Mouse (Mus musculus): ENCODE measurements around the gene Gucd1.
"Not testable (repeated sequence)": the region's sequence is repeated elsewhere in the genome, so short reads cannot be mapped to it uniquely, and the experiment has no call there.

Gucd1 gene

DNA sequence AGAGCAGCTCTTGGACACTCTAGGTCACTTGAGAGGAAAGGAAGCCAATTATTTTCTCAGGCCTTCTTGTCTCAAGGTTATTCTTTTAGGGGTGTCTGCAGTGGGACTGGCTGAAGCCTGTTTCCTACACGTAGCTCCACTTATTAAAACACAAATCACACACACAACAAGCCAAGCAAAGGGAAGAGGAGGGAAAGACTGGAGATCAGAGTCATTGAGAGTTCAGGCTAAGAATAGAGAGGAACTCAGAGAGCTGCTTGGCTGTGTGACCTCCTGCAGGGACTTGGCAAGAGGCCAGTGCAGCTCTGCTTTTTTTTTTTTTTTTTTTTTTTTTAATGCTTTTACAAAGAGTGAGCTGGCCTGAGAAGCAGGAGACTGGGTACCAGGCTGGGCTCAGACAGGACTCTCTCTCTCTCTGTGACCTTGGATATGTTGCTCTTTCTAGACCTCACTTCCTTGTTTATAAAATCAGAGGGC is 153.5 kb downstream of the Gucd1 start:
- in situ Hi-C loops (cut with MboI; ENCODE audit: low pct_unique_long_range_greater_than_20kb in 1 of 2, low sequenced_read_pairs in 2 of 2, unreplicated experiment in 1 of 2) = not testable (repeated sequence)

DNA sequence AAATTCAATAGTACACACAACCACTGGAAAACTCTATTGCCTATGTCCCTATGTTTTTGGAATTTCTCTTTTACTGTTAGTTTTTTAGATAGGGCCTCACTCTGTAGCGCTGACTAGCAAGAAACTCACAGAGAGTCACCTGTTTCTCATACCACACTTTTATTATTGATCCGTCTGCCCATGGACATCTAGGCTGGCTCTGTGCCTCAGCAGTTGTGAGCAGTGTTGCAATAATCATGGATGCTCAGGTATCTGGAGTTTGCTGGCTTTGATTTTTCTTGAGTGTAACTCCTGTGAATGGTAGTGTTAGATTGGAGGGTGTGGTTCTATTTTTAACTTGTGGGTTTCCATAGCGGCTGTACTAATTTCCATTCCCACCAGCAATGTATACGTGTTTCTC is 162.4 kb downstream of the Gucd1 start:
- in situ Hi-C loops (cut with MboI; ENCODE audit: low pct_unique_long_range_greater_than_20kb in 1 of 2, low sequenced_read_pairs in 2 of 2, unreplicated experiment in 1 of 2) = no loop called here

DNA sequence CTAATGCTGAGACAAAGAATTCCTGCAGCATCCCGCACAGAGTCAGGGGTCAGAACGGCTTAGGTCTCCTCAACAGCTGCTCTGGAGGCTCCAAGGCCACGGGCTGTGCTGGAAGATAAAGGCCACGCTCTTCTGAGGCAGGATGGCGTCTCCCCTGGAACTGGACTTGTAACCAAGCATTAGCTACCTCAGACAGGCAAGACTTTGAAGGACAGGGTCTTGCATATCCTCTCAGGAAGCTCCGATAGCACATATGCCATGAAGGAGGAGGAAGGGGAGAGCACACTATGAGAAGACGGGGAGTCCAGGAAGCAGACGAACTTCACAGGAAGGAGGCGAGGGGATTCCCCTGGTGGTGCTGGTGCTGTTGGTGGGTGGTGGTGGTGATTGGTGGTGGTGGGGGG is 163.9 kb downstream of the Gucd1 start:
- in situ Hi-C loops (cut with MboI; ENCODE audit: low pct_unique_long_range_greater_than_20kb in 1 of 2, low sequenced_read_pairs in 2 of 2, unreplicated experiment in 1 of 2) = not testable (repeated sequence)

DNA sequence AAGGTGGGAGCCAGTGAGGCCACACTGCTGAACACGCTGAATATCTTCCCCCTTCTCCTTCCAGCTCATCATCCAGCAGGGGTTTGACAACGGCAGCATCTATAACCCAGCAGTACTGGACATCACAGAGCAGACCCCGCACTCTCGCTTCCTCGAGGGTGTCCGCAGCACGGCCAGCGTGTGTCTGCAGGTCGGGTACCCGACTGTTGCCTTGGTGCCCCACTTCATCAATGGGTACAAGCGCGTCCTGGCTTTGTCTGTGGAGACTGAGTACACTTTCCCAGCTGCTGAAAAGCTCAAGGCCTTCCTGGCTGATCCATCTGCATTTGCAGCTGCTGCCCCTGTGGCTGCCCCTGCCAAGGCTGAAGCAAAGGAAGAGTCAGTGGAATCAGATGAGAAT is 165.2 kb downstream of the Gucd1 start:
- in situ Hi-C loops (cut with MboI; ENCODE audit: low pct_unique_long_range_greater_than_20kb in 1 of 2, low sequenced_read_pairs in 2 of 2, unreplicated experiment in 1 of 2) = no loop called here

DNA sequence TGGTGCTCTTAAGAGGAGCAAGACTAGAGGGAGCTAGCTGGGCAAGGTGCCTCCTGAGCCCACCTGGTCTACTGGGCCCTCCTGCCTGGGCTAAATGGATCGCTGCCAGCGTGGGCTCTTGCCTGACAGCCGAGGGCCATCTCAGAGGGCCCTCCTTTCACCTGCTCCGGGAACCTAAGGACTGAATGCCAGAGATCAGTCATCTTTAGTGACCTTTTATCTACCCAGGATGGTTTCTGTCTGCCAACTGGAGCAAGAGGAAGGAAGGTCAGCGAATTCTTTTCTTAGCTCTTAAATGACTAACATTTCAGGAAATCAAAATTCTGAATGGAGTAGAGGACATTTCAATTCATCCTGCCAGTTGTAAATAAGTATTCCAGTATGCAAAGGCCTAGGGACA is 167.2 kb downstream of the Gucd1 start:
- in situ Hi-C loops (cut with MboI; ENCODE audit: low pct_unique_long_range_greater_than_20kb in 1 of 2, low sequenced_read_pairs in 2 of 2, unreplicated experiment in 1 of 2) = no loop called here

DNA sequence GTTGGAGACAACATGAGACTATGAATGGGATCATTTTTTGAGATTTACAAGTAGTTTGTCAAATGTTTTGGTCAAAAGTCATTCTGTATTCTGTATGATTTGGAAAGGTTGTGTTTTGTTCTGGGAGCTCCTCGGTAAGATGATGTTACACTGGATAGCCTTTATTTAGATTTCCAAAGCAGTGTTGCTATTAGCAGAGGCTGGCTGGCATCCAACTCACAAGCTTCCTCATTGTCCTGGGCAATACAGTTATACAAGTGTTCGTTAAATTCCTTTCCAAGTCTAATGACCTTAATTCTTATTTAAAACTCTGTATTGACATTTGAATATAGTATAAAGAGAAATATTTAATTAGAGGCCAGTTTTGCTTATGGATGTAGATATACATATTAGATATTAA is 172.5 kb downstream of the Gucd1 start:
- in situ Hi-C loops (cut with MboI; ENCODE audit: low pct_unique_long_range_greater_than_20kb in 1 of 2, low sequenced_read_pairs in 2 of 2, unreplicated experiment in 1 of 2) = no loop called here

DNA sequence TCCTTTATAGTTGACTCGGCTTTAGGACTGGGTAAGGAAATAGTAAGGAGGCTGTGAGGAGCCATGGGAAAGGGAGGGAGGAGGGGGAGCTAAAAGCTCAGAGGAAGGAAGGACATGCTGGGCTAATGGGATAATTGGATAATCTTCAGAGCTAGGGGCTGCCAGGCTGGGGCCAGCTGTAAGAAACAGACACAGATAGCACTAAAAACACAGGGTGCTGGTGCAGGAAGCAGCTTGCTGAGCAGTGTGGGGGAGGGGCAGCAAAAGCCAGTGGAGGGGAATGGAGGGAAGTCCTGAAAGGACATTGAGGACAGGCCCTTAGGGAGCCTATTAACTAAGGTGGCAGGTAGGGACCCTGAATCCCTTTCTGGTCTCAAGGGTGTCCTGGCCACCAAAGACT is 173.2 kb downstream of the Gucd1 start:
- in situ Hi-C loops (cut with MboI; ENCODE audit: low pct_unique_long_range_greater_than_20kb in 1 of 2, low sequenced_read_pairs in 2 of 2, unreplicated experiment in 1 of 2) = not testable (repeated sequence)

DNA sequence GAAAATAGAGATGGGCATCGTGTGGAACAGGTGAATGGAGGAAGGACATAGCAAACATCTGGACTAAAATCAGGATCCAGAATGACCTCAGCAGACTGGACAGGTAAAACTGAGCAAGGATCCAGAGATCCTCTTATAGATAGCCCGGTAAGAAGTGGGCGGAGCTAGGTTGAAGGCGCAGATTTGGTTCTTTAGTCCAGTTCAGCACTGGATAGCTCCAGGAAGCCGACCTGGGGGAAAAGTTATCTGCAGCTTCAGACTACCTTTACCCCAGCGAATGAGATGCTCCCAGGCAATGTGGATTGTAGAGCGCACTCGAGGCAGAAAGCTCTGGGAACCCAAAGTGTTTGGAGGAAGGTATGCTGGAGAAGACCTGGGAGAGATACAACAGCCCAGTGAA is 175.8 kb downstream of the Gucd1 start:
- in situ Hi-C loops (cut with MboI; ENCODE audit: low pct_unique_long_range_greater_than_20kb in 1 of 2, low sequenced_read_pairs in 2 of 2, unreplicated experiment in 1 of 2) = no loop called here

DNA sequence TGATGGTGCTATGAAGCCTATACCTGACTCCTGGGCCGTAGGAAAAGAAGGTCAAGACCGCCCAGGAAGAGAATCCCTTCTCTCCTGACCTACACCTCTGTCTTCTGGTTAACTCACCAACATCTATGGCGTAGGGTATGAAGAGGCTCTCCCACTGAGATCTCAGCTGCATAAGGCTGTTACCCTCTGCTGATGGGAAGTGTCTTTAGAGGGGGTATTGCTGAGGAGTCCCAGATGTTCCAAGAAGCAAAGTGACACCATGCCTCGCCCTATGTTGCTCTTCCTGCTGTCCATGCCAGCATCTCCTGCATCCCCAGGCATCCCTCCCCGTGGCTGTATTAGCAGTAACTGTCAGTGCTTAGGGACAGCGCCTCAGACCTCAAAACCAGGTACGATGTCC is 178.4 kb downstream of the Gucd1 start:
- in situ Hi-C loops (cut with MboI; ENCODE audit: low pct_unique_long_range_greater_than_20kb in 1 of 2, low sequenced_read_pairs in 2 of 2, unreplicated experiment in 1 of 2) = no loop called here

DNA sequence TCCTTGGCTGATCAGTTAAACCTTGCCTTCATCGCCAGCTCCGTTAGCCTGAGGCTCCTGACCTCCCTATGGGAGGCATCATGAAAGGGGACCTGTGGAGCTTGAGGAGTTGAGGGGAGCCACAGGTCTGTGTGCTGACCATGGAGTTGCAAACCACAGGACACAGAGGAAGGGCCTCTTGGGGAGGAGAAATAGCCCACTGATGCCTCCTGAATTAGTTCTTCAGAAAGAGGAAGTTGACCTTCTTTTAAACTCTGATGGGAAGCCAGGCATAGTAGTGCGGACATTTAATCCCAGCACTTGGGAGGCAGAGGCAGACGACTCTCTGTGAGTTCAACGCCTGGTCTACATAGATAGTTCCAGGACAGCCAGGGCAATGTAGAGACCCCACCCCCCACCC is 178.9 kb downstream of the Gucd1 start:
- in situ Hi-C loops (cut with MboI; ENCODE audit: low pct_unique_long_range_greater_than_20kb in 1 of 2, low sequenced_read_pairs in 2 of 2, unreplicated experiment in 1 of 2) = no loop called here

DNA sequence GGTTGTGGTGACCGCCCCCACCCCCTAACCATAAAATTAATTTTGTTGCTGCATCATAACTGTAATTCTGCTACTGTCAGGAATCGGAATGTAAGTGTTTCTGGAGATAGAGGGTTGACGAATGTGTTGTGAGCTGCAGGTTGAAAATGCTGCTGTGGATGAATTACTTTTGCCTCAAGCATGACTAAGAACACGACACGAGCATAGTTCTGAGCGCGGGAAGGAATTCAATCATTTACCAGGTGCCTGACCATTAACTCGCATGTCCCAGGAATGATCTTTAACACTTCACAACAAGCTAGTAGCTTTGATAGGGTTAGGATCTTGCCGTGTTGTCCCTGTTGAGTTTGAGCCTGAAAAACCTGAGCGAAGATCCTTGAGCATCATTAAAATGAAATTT is 180.5 kb downstream of the Gucd1 start:
- in situ Hi-C loops (cut with MboI; ENCODE audit: low pct_unique_long_range_greater_than_20kb in 1 of 2, low sequenced_read_pairs in 2 of 2, unreplicated experiment in 1 of 2) = no loop called here

DNA sequence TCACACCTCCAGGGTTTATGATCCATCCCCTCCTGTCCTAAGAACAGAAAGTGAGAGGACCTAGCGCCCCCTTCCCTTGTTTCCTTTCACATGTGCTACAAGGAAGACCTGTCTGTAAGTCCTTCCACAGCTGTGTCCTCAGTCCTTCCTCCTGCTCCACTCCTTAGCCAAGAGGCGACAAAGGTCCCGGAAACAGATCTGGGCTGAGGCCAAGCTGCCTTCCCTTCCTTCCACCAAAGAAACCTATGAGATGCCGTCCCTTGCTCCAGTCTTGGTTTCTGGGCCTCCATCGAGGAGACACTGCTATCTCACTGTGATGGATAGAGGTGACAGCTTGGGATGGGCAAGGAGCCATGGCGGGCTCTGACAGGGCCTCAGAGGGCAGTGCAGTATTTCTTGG is 182.7 kb downstream of the Gucd1 start:
- in situ Hi-C loops (cut with MboI; ENCODE audit: low pct_unique_long_range_greater_than_20kb in 1 of 2, low sequenced_read_pairs in 2 of 2, unreplicated experiment in 1 of 2) = no loop called here

DNA sequence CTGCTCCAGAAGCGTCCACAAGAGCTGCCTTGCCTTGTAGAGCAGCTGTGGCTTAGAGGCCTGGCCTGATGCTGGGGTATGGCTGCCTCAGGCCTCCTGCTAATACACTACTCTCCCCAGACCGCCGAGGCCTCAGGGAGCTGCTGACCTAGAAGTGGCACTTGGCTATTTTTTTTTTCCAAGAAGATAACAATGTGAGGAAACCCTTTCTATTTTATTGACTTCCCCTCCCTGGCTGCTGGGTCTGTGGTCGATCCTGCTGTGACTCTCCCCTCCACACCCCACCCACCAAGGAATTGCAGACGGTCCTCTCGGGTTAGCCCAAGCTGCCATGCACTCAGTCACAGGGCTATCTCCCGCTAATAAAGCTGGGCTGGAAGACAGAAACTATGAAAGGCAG is 183.6 kb downstream of the Gucd1 start:
- in situ Hi-C loops (cut with MboI; ENCODE audit: low pct_unique_long_range_greater_than_20kb in 1 of 2, low sequenced_read_pairs in 2 of 2, unreplicated experiment in 1 of 2) = no loop called here

DNA sequence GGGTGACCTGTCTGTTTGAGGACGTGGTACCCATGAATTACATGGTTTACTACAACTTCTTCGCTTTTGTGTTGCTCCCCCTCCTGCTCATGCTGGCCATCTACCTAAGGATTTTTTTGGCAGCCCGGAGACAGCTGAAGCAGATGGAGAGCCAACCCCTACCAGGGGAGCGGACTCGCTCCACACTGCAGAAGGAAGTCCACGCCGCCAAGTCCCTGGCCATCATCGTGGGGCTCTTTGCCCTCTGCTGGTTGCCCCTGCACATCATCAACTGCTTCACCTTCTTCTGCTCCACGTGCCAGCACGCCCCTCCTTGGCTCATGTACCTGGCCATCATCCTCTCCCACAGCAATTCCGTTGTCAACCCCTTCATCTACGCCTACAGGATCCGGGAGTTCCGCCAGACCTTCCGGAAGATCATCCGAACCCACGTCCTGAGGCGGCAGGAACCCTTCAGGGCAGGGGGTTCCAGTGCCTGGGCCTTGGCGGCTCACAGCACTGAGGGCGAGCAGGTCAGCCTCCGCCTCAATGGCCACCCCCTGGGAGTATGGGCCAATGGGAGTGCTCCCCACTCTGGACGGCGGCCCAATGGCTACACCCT is 184.5 kb downstream of the Gucd1 start:
- in situ Hi-C loops (cut with MboI; ENCODE audit: low pct_unique_long_range_greater_than_20kb in 1 of 2, low sequenced_read_pairs in 2 of 2, unreplicated experiment in 1 of 2) = no loop called here

DNA sequence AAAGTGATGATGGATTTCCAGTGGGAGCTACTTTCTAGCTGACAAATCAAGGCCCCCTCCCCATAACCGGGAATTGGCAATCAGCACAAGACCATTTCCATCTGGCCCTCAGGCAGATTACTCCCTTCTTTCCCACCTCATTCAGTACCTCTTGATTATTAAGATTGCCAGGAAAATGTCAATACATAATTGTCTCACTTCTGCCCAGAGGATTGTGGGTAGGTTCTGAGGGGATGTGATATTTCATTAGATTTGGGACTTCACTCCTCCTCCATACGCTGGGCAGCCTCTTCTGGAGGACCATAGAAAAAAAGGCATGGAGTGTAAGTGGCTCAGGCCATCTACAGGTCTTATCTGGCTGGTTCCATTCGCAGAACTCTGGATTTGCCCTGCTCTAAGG is 185.5 kb downstream of the Gucd1 start:
- in situ Hi-C loops (cut with MboI; ENCODE audit: low pct_unique_long_range_greater_than_20kb in 1 of 2, low sequenced_read_pairs in 2 of 2, unreplicated experiment in 1 of 2) = no loop called here

DNA sequence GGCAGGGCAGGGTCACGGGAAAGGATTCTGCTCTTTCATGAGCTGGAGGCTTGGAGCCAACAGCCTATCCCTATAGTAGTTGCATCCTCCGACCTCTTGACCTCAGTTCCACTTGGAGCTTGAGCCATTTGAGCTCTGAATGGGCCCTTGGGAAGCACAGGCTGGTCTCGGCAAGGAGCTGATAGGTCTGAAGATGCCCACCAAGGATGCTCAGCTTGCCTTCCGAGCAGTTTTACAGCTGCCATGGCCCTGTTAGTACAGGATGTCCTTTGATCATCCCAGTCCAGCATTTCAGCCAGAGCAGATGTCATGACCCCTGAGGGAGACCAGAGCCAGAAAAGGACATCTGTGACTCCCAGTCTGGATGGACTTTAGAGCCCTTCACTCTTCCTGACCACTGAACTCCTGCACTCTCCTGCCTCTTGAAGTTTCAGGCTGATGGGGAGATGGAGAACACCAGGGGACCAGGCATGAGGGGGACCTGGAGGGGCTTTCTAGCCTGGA is 189.5 kb downstream of the Gucd1 start:
- in situ Hi-C loops (cut with MboI; ENCODE audit: low pct_unique_long_range_greater_than_20kb in 1 of 2, low sequenced_read_pairs in 2 of 2, unreplicated experiment in 1 of 2) = no loop called here

DNA sequence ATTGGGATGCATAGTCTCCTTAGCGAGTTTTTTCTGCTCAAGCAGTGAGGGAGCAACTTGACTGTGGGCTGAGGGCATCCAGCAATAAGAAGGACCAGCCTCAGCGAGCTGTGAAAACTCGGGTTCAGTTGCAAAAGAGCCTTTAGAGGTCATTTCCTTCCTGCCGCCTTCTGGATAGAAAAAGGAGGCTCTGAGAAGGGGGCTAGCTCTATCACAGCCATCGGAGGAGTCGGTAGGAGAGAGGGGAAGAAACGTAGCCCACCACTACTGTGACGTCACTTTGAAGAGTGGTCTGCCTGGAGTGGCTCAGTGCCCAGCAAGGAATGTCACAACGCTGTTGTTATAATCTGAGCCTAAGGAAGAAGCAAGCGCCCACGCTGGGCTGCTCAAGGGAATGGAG is 190.7 kb downstream of the Gucd1 start:
- in situ Hi-C loops (cut with MboI; ENCODE audit: low pct_unique_long_range_greater_than_20kb in 1 of 2, low sequenced_read_pairs in 2 of 2, unreplicated experiment in 1 of 2) = no loop called here

DNA sequence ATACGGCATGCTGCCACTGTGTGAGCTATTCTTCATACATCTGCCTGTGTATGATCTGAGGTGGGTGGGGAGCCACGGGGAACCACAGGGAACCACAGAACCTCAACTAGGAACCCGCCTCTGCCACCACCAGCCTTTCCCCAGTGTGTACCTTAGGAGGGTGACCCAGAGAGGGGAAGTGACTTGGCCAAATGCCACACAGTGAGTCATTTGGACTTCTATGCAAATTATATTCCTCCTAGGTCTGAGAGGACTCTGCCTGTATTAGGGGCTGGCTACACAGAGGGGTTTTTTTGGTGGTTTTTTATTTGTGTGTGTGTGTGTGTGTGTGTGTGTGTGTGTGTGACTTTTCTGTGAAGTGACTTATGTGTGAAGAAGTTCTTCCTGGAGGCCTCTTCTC is 191.2 kb downstream of the Gucd1 start:
- in situ Hi-C loops (cut with MboI; ENCODE audit: low pct_unique_long_range_greater_than_20kb in 1 of 2, low sequenced_read_pairs in 2 of 2, unreplicated experiment in 1 of 2) = no loop called here

DNA sequence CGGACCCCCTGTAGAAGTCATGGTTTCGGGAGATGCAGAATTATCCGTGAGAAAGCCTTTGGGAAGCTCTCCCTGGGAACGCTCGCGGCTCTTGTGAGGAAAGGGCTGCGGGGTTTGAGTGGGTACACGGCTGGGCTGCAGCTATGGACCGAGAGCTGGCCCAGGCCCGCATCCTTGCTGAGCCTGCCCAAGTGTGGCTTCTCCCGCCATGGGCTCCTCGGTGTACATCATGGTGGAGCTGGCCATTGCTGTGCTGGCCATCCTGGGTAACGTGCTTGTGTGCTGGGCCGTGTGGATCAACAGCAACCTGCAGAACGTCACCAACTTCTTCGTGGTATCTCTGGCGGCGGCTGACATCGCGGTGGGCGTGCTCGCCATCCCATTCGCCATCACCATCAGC is 192.0 kb downstream of the Gucd1 start:
- in situ Hi-C loops (cut with MboI; ENCODE audit: low pct_unique_long_range_greater_than_20kb in 1 of 2, low sequenced_read_pairs in 2 of 2, unreplicated experiment in 1 of 2) = no loop called here

DNA sequence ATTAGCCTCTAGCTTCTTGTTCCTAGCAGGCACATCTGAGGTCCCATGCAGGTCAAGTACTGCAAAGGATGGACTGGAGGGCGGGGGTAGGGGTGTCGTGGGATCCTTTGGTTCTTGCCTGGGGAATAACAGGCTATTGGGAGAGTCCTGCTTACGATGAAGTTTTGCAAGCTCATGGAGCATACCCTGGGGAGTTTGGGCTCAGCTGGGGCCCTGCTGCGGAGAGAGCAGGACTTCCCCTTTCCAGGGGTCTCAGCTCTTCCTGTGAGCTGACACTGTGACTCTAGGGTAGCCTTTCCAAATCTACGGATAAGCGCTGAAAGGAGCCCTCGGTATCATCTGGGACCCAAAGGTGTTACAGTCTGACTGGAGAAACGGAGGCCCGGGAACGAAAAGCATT is 193.4 kb downstream of the Gucd1 start:
- in situ Hi-C loops (cut with MboI; ENCODE audit: low pct_unique_long_range_greater_than_20kb in 1 of 2, low sequenced_read_pairs in 2 of 2, unreplicated experiment in 1 of 2) = no loop called here

DNA sequence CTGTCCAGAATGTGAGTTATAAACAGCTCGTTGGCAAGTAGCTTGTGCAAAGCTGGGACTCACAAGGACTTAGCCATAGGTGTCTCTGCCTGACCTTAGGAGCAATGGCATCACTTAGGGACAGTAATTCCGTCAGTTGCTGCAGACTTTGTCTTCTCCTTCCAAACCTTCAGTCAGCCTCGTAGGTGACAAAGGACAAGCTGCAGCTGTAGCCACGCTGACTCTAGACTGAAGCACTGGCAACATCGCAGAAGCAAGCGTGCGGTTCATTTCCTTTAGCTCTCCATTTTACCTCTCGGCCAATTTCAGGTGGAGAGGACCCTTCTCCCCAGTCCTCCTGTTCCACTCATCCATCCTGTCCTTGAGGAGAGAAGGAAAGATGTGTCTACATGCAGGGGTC is 193.8 kb downstream of the Gucd1 start:
- in situ Hi-C loops (cut with MboI; ENCODE audit: low pct_unique_long_range_greater_than_20kb in 1 of 2, low sequenced_read_pairs in 2 of 2, unreplicated experiment in 1 of 2) = no loop called here
